Mouse (Mus musculus) limb, embryonic 12.5 days (tissue): Measurements from ENCODE around the gene Gucy2d. TPM values are rescaled to one million over a fixed set of nuclear protein-coding genes. Genes with fewer than 3 reads are reported as not detected.

Source experiments
- ATAC-seq: fragments of 200-750 bp; cut with Nextera tagmentation; 2 replicates; pipeline ENCODE4 v1.8.0; 2017; ENCODE audit warnings: low read depth, moderate TSS enrichment; ENCODE audit not compliant: insufficient number of reproducible peaks, insufficient read depth, low FRiP score, low TSS enrichment
- H3K27ac ChIP-seq: fragments of 300-500 bp; sonication (generic); 2 replicates; pipeline ENCODE4 v1.5.1; 2016; ENCODE audit warnings: mild to moderate bottlenecking, moderate library complexity
- H3K27me3 ChIP-seq: fragments of 300-500 bp; sonication (generic); 2 replicates; pipeline ENCODE4 v1.6.1; 2016; ENCODE audit warnings: mild to moderate bottlenecking, moderate library complexity
- H3K36me3 ChIP-seq: fragments of 300-500 bp; sonication (generic); 2 replicates; pipeline ENCODE4 v1.6.1; 2016; ENCODE audit warnings: mild to moderate bottlenecking, moderate library complexity
- H3K4me1 ChIP-seq: fragments of 300-500 bp; sonication (generic); replicated peaks from 2 replicates; pipeline ENCODE4 v1.6.1; 2016
- H3K4me2 ChIP-seq: fragments of 300-500 bp; sonication (generic); 2 replicates; pipeline ENCODE4 v1.6.1; 2016; ENCODE audit warnings: mild to moderate bottlenecking, moderate library complexity
- H3K4me3 ChIP-seq: fragments of 300-500 bp; sonication (generic); replicated peaks from 2 replicates; pipeline ENCODE4 v1.5.1; 2016; ENCODE audit warnings: mild to moderate bottlenecking
- H3K9ac ChIP-seq: fragments of 300-500 bp; sonication (generic); replicated peaks from 2 replicates; pipeline ENCODE4 v1.6.1; 2016; ENCODE audit warnings: mild to moderate bottlenecking, moderate library complexity
- H3K9me3 ChIP-seq: fragments of 300-500 bp; sonication (generic); 2 replicates; pipeline ENCODE4 v1.6.1; 2016; ENCODE audit warnings: mild to moderate bottlenecking, moderate library complexity
- WGBS: fragments of 180-500 bp; shearing (Covaris S2); methylation state at CpG from one replicate; pipeline ENCODE4 v1.1.7; 2016; 5-methylcytosine and 5-hydroxymethylcytosine counted together
- polyA plus RNA-seq: library from polyadenylated mRNA; unstranded; fragments of >200 nt; fragmentation: Nextera tagmentation; extraction: Ambion mirVana; gene quantifications from 2 replicates; pipeline ENCODE4 v1.2.1, GENCODE M21; 2016

Gene Gucy2d
- polyA plus RNA-seq, 1 experiment from 2014 or later: 0.08 TPM

DNA sequence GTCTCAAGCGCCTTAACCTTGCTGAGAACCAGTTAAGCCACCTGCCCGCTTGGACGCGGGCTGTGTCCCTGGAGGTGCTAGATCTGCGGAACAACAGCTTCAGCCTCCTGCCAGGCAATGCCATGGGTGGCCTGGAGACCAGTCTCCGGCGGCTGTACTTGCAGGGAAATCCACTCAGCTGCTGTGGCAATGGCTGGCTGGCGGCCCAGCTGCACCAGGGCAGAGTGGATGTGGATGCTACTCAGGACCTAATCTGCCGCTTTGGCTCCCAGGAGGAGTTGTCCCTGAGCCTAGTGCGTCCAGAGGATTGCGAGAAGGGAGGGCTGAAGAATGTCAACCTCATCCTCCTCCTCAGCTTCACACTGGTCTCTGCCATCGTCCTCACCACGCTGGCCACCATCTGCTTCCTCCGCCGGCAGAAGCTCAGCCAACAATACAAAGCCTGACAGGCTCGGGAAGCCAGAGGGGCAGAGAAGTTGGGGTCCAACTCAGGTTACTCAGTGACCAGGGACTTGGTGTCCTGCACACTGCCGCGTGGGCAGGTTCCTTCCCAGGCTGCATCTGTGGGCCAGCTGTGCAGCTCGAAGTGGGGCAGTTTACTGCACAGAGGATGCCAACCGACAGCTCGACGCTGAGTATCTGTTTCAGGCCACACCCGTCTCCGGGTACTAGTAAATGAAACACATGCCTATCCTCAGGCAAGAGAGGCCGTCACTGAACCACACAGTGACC lies 59.5 kb downstream of the Gucy2d start:
- H3K4me3 ChIP-seq: no peak overlapping the region
- 62% methylated on average over 25 of the region's 25 CpGs for WGBS
- H3K9ac ChIP-seq: no peak overlapping the region
- ATAC-seq: no peak
- H3K9me3 ChIP-seq: no peaks in the 10 kb centered on the region
- no peak overlapping the region; the same call in 1 of the 2 replicates for H3K27ac ChIP-seq
- no peak overlapping the region for H3K4me2 ChIP-seq
- peaks cover 50% of the 10 kb centered on the region for H3K4me1 ChIP-seq
- H3K36me3 ChIP-seq: no peaks in the 10 kb centered on the region
- H3K27me3 ChIP-seq: peaks cover 3% of the 10 kb centered on the region; the same call in 1 of the 2 replicates

DNA sequence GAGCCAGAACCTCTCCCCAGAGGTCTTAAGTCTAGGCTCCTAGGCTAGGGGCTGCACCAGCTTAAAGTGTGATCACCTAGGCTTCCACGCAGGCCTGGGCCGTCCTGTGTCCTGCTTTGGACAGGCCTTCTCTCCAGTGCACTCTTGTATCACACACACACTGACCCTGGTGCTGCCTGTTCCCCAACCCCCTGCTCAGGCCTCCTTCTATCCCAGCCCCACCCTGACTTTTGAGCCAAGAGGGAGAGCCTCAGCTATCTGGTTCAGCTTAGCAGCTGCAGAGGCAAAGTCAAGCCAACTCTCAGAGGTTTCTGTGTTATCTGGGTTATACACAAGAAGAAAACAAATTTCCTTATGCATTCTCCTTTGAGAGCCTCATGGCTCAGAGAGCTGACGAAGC lies 60.3 kb downstream of the Gucy2d start:
- ATAC-seq: no peak
- WGBS: 80% methylated on average over 3 of the region's 3 CpGs
- H3K27ac ChIP-seq: no peak overlapping the region

DNA sequence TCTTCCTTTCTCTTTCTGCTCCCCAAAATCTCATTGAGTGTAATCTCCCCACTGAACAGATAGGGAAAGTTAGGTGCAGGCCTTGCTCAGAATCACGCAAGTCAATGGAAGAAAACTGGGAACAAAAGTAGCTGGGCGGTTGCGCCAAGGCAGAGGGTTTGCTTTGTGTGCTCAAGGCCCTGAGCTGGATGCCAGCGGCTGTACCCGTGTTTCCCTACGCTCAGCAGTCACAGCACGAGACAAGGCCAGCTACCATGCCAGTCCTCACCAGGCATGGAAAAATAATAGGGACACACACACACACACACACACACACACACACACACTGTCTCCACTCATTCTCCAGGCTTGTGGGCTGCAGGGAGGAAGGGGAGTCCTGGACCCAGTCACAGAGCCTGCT lies 60.9 kb downstream of the Gucy2d start:
- no peak overlapping the region for H3K9ac ChIP-seq

More for the DNA sequence above, 60.3 kb downstream of the Gucy2d start:
- no peaks in the 10 kb centered on the region for H3K36me3 ChIP-seq
- H3K4me3 ChIP-seq: no peak overlapping the region
- H3K4me1 ChIP-seq: peaks cover 54% of the 10 kb centered on the region
- H3K27me3 ChIP-seq: peaks cover 3% of the 10 kb centered on the region; the same call in 1 of the 2 replicates
- H3K9me3 ChIP-seq: no peaks in the 10 kb centered on the region
- H3K9ac ChIP-seq: no peak overlapping the region
- no peak overlapping the region for H3K4me2 ChIP-seq

DNA sequence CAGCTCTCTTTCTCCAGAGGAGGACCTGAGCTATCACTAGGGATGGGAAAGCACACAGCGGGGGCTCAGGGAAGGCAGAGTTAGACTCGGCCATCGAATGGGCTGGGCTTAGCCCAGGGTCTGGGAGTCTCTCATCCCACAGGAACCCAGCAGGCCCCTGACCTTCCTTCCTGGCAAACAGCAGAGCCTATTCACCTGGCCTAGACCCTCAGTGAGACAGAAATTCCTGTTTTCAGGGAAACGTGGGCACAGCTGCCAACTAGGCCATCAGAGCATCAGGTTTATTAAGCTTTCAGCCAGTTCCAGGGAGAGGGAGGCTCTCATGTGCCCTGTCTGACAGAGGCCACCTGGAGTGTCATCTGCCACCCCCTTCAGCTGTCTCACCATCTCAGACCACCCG lies 62.7 kb downstream of the Gucy2d start:
- Histone ChIP-seq H3K4me2 (no peak overlapping the region), H3K4me1 (peaks cover 51% of the 10 kb centered on the region), H3K4me3 (no peak overlapping the region), H3K9ac (no peak overlapping the region), H3K27me3 (peaks cover 3% of the 10 kb centered on the region; the same call in 1 of the 2 replicates), H3K36me3 (no peaks in the 10 kb centered on the region), H3K9me3 (no peaks in the 10 kb centered on the region), H3K27ac (no peak overlapping the region)
- WGBS: 32% methylated on average over 5 of the region's 5 CpGs
- ATAC-seq: no peak

More for the DNA sequence above, 60.9 kb downstream of the Gucy2d start:
- ATAC-seq: no peak
- Histone ChIP-seq H3K27ac (no peak overlapping the region), H3K4me2 (no peak overlapping the region), H3K4me1 (peaks cover 55% of the 10 kb centered on the region), H3K36me3 (no peaks in the 10 kb centered on the region), H3K9me3 (no peaks in the 10 kb centered on the region), H3K27me3 (peaks cover 3% of the 10 kb centered on the region; the same call in 1 of the 2 replicates), H3K4me3 (no peak overlapping the region)
- 97% methylated on average over 7 of the region's 7 CpGs for WGBS

- Histone ChIP-seq H3K9me3 (no peaks in the 10 kb centered on the region), H3K27ac (peak overlapping the region; percentile 50; the same call in 1 of the 2 replicates), H3K27me3 (peaks cover 3% of the 10 kb centered on the region; the same call in 1 of the 2 replicates), H3K36me3 (no peaks in the 10 kb centered on the region), H3K4me2 (no peak overlapping the region), H3K9ac (no peak overlapping the region), H3K4me3 (no peak overlapping the region), H3K4me1 (peaks cover 51% of the 10 kb centered on the region)
- 69% methylated on average over 6 of the region's 6 CpGs for whole genome bisulfite sequencing
- ATAC-seq: no peak; the same call in 1 of the 2 replicates
These were observed 63.9 kb downstream of the Gucy2d start for GRCm38 (mm10) chr7:98503951-98504647.

- no peaks in the 10 kb centered on the region for H3K36me3 ChIP-seq
- H3K4me1 ChIP-seq: peaks cover 45% of the 10 kb centered on the region
- H3K4me3 ChIP-seq: no peak overlapping the region
- no peak for ATAC-seq
- peak overlapping the region; percentile 25 for H3K27ac ChIP-seq
- no peak overlapping the region for H3K4me2 ChIP-seq
- 23% methylated on average over 5 of the region's 5 CpGs for WGBS
- no peaks in the 10 kb centered on the region; the same call in 1 of the 2 replicates for H3K27me3 ChIP-seq
- no peak overlapping the region for H3K9ac ChIP-seq
- no peaks in the 10 kb centered on the region for H3K9me3 ChIP-seq
These were observed 64.6 kb downstream of the Gucy2d start for GRCm38 (mm10) chr7:98504726-98505314.

GRCm38 (mm10) chr7:98505664-98506063 lies 65.4 kb downstream of the Gucy2d start:
- Histone ChIP-seq H3K9ac (no peak overlapping the region), H3K4me2 (no peak overlapping the region), H3K4me1 (peaks cover 36% of the 10 kb centered on the region), H3K9me3 (no peaks in the 10 kb centered on the region), H3K36me3 (no peaks in the 10 kb centered on the region), H3K27me3 (no peaks in the 10 kb centered on the region; the same call in 1 of the 2 replicates), H3K4me3 (no peak overlapping the region), H3K27ac (no peak overlapping the region)
- no peak for ATAC-seq
- WGBS: 23% methylated on average over 3 of the region's 3 CpGs

DNA sequence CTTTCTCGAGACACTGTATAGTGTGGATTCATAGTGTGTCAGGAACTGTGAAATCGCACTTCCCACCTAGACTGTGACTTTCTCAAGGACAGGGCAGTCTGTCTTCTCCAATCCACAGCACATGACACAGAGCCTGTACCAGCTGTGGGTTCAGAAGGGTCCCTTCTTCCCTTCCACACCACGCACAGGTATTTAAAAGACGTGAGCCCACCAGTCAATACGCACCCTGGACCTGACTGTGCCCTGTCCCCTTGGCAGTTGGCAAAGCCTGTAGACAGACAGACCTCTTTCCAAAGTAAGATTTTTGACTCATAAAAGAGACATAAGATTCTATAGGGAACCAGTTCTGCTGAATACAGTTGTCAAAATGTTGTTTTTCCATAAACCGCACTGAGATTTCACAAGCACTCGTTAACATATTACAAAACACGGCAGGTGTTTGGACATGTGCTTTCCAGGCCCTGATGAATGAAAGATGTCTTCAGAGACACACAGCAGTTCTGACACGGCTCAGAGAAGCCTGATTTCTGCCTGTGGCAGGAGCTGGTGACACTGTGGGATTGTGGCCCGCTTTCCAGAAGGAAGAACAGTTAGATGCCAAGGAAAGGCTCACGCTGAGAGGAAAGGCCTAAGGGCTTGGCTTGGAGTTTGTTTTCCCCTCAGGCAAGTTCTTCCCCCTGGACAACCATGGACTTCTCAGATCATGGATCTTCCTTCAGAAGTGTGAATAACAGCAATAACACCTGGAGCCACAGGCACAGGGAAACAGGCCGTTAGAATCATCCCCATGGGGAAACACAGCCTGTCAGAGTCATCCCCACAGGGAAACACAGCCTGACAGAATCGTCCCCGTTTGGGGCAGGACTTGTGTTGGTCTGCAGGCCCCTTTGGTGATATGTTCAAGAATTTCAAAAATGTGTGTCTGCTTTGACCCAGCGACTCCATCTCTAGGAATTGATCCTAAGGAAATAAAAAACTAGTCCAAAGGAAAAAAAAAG lies 71.0 kb downstream of the Gucy2d start:
- Histone ChIP-seq H3K9ac (no peak overlapping the region), H3K36me3 (no peaks in the 10 kb centered on the region), H3K27me3 (no peaks in the 10 kb centered on the region), H3K27ac (peak overlapping the region; percentile 8; the same call in 1 of the 2 replicates), H3K9me3 (peaks cover 4% of the 10 kb centered on the region; the same call in 1 of the 2 replicates), H3K4me1 (peaks cover 9% of the 10 kb centered on the region; the same call in 1 of the 2 replicates), H3K4me3 (no peak overlapping the region), H3K4me2 (no peak overlapping the region)
- WGBS: 61% methylated on average over 15 of the region's 15 CpGs
- ATAC-seq: no peak

DNA sequence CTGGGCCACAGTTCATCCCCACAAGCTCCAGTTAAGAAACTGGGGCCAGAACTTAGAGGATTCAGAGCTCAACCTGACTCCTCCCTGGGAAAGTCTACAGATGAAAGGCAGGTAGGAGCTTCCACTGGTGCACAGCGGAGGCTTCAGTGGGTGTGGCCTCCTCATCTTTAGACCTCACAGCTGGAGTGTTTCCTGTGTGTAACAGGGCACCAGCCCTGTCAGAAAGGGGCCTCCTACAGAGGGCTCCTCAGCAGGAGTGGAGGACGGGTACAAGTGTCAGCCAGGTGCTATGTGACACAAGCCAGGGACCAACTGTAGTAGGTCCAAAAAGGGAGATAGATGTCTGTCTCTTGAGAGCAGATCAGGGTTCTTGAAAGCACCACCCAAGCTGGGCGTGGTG lies 73.0 kb downstream of the Gucy2d start:
- peaks cover 4% of the 10 kb centered on the region; the same call in 1 of the 2 replicates for H3K9me3 ChIP-seq
- no peaks in the 10 kb centered on the region for H3K27me3 ChIP-seq
- H3K9ac ChIP-seq: no peak overlapping the region
- H3K4me3 ChIP-seq: no peak overlapping the region
- ATAC-seq: no peak
- H3K27ac ChIP-seq: no peak overlapping the region
- H3K36me3 ChIP-seq: no peaks in the 10 kb centered on the region
- 61% methylated on average over 3 of the region's 3 CpGs for WGBS
- H3K4me2 ChIP-seq: no peak overlapping the region
- H3K4me1 ChIP-seq: peaks cover 9% of the 10 kb centered on the region; the same call in 1 of the 2 replicates

GRCm38 (mm10) chr7:98522576-98522975 lies 82.4 kb downstream of the Gucy2d start:
- peaks cover 27% of the 10 kb centered on the region for H3K4me1 ChIP-seq
- no peaks in the 10 kb centered on the region for H3K9me3 ChIP-seq
- no peak overlapping the region for H3K4me2 ChIP-seq
- no peak overlapping the region for H3K9ac ChIP-seq
- WGBS: 87% methylated on average over 5 of the region's 5 CpGs
- no peaks in the 10 kb centered on the region for H3K36me3 ChIP-seq
- no peaks in the 10 kb centered on the region for H3K27me3 ChIP-seq
- no peak overlapping the region for H3K27ac ChIP-seq
- H3K4me3 ChIP-seq: no peak overlapping the region
- no peak for ATAC-seq
